Mouse (Mus musculus) embryonic facial prominence, embryonic 10.5 days (tissue): ENCODE measurements around the gene Lmx1a. TPM values are rescaled to one million over a fixed set of nuclear protein-coding genes. Genes with fewer than 3 reads are reported as not detected.

Experiments
- DNase-seq: peaks from one replicate; pipeline ENCODE4 v3.0.0-alpha.2; 2017; ENCODE audit warnings: low spot score
- H3K27ac ChIP-seq: fragments of 300-500 bp; sonication (generic); replicated peaks from 2 replicates; pipeline ENCODE4 v1.5.1; 2016; ENCODE audit warnings: mild to moderate bottlenecking
- H3K27me3 ChIP-seq: fragments of 300-500 bp; sonication (generic); replicated peaks from 2 replicates; pipeline ENCODE4 v1.6.1; 2016; ENCODE audit warnings: low read depth, mild to moderate bottlenecking; ENCODE audit not compliant: poor library complexity, severe bottlenecking
- H3K36me3 ChIP-seq: fragments of 300-500 bp; sonication (generic); replicated peaks from 2 replicates; pipeline ENCODE4 v1.6.1; 2016; ENCODE audit warnings: mild to moderate bottlenecking, moderate library complexity
- H3K4me1 ChIP-seq: fragments of 300-500 bp; sonication (generic); 2 replicates; pipeline ENCODE4 v1.6.1; 2016
- H3K4me3 ChIP-seq: fragments of 300-500 bp; sonication (generic); 2 replicates; pipeline ENCODE4 v1.5.1; 2016; ENCODE audit warnings: mild to moderate bottlenecking, moderate library complexity
- H3K9me3 ChIP-seq: fragments of 300-500 bp; sonication (generic); 2 replicates; pipeline ENCODE4 v1.6.1; 2016; ENCODE audit warnings: mild to moderate bottlenecking
- WGBS: fragments of 180-500 bp; shearing (Covaris S2); methylation state at CpG from one replicate; pipeline ENCODE4 v1.1.7; 2016; 5-methylcytosine and 5-hydroxymethylcytosine counted together
- polyA plus RNA-seq: library from polyadenylated mRNA; unstranded; fragments of >200 nt; fragmentation: Nextera tagmentation; extraction: Ambion mirVana; gene quantifications from 2 replicates; pipeline ENCODE4 v1.2.1, GENCODE M21; 2016

The Lmx1a gene
- polyA plus RNA-seq, 1 experiment from 2014 or later: 2.6 TPM

DNA sequence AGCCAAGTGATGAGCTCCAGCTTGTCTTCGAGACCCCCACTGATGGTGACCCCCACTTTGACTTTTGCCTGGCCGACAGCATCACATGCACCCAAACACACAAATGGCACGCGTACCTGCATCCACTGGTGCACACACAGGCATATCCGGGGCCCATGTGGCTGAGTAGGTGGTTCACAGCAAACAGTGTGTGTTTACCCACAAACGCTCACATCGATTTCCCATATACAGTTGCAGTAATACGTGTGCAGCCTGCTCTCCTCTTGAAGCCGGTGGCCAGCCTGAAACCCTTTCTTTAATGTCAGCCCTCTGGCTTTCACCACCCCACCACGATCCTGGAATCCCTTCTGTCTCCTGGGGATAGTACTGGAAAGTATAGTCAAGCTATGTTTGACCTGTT lies 71.3 kb downstream of the Lmx1a start:
- 86% methylated on average over 10 of the region's 10 CpGs for WGBS
- Histone ChIP-seq H3K4me1 (peaks cover 55% of the 10 kb centered on the region), H3K27ac (0 out of 2 replicates have a peak overlapping the region, but pooled peaks have one; percentile 6), H3K36me3 (no peaks in the 10 kb centered on the region), H3K27me3 (peaks cover 65% of the 10 kb centered on the region), H3K9me3 (no peaks in the 10 kb centered on the region), H3K4me3 (no peak overlapping the region)
- DNase-seq: no peak

DNA sequence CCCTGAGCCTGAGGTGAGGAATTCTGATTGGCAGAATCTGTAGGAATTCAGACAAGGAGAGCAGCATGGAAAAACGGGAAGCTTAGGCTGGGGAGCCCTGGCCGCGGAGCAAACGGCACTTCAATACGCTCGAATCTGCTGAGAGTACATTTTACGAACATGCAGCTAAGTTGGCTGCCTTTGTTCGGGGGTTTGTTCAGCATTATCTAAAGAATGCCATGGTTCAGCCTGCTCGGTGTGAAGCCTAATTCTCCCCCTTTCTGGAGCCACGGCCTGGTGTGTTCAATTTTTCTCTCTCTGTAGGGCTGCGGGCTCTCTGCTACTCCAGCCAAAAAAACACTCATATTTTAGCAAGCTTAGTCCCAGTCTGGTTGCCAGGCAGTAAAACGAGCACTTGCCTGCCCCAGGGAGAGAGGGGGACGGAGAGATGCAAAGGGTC lies 72.8 kb downstream of the Lmx1a start:
- peak overlapping the region; percentile 9; the same call in 1 of the 2 replicates for H3K4me3 ChIP-seq
- H3K27me3 ChIP-seq: peaks cover 50% of the 10 kb centered on the region
- H3K9me3 ChIP-seq: no peaks in the 10 kb centered on the region
- DNase-seq: peak; percentile 22
- H3K4me1 ChIP-seq: peaks cover 52% of the 10 kb centered on the region
- H3K27ac ChIP-seq: peak overlapping the region; percentile 10; the same call in 1 of the 2 replicates
- H3K36me3 ChIP-seq: no peaks in the 10 kb centered on the region
- 11% methylated on average over 13 of the region's 13 CpGs for WGBS

DNA sequence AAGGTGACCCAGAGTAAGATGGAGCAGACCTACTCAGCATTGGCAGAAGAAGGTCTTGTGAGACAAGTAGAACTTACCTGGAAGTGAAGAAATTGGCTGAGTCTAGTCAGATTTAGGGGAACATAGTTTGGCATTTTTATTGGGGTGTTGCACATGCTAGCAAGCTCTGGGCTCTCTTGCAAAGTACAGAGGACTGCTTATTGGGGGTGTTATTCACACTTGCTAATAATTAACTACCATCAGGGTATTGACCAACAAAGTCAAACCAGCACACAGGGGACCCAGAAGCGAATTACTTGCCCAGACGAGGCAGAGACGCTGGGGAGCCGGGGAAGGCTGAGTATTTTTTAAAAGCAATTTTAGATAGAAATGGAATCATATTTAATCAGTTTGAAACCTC lies 77.6 kb downstream of the Lmx1a start:
- Histone ChIP-seq H3K4me1 (peaks cover 24% of the 10 kb centered on the region), H3K27ac (no peak overlapping the region), H3K27me3 (peaks cover 32% of the 10 kb centered on the region), H3K4me3 (no peak overlapping the region), H3K9me3 (no peaks in the 10 kb centered on the region), H3K36me3 (no peaks in the 10 kb centered on the region)
- no peak for DNase-seq
- 88% methylated on average over 4 of the region's 4 CpGs for whole genome bisulfite sequencing

DNA sequence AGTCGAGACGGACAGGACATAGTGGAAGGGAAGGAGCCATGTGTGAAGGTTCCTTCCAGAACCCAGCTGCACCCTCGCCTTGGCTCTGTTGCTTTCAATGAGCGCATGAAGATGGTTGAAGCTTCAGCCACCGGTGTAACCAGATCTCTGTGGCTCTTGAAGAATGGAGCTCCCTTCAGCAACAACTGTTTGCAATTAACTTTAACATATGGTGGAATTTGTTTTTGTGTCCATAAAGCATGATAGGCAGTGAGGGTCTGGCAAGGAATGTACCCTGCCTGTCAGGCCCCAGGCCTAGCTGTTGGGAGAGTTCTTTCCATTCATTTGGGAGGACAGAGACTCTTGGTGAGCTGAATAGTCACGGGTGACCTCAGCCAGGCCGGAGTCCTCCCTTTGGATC lies 81.4 kb downstream of the Lmx1a start:
- no peak overlapping the region for H3K4me3 ChIP-seq
- peak; percentile 36 for DNase-seq
- 66% methylated on average over 7 of the region's 7 CpGs for WGBS
- H3K27me3 ChIP-seq: no peaks in the 10 kb centered on the region
- H3K4me1 ChIP-seq: peaks cover 11% of the 10 kb centered on the region
- H3K9me3 ChIP-seq: no peaks in the 10 kb centered on the region
- no peaks in the 10 kb centered on the region for H3K36me3 ChIP-seq
- H3K27ac ChIP-seq: peak overlapping the region; percentile 7

DNA sequence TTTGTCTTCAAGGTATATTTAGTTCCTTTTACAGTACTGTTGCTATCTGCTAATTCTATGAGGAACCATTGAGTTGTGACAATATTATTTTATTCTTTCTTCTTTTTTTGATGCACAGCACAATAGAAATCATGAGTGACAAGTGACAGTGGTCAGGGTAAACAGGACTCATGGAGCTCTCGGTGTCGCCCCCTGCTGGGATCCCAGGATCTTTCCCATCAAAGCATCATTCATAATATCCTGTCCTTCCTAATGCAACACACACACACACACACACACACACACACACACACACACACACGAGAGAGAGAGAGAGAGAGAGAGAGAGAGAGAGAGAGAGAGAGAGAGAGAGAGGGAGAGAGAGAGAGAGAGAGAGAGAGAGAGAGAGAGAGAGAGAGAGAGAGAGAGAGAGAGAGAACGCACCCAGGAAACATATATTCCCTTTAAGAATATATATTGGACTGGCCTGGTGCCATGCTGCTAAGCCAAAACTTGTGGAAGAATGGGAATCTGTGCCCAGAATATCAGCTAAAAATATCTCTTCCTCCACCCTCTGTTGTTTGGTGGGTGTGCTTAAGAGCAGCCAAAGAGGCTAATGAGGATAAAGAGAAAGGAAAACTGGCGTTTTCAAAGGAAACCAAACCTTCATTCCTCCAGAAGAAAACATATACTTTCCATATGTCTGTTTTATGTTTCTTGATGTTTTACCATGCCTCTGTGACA lies 90.9 kb downstream of the Lmx1a start:
- H3K27ac ChIP-seq: no peak overlapping the region
- H3K36me3 ChIP-seq: no peaks in the 10 kb centered on the region
- no peak for DNase-seq
- WGBS: 78% methylated on average over 4 of the region's 5 CpGs
- no peaks in the 10 kb centered on the region; the same call in 1 of the 2 replicates for H3K27me3 ChIP-seq
- no peak overlapping the region for H3K4me3 ChIP-seq
- H3K4me1 ChIP-seq: peaks cover 3% of the 10 kb centered on the region; the same call in 1 of the 2 replicates
- no peaks in the 10 kb centered on the region for H3K9me3 ChIP-seq

DNA sequence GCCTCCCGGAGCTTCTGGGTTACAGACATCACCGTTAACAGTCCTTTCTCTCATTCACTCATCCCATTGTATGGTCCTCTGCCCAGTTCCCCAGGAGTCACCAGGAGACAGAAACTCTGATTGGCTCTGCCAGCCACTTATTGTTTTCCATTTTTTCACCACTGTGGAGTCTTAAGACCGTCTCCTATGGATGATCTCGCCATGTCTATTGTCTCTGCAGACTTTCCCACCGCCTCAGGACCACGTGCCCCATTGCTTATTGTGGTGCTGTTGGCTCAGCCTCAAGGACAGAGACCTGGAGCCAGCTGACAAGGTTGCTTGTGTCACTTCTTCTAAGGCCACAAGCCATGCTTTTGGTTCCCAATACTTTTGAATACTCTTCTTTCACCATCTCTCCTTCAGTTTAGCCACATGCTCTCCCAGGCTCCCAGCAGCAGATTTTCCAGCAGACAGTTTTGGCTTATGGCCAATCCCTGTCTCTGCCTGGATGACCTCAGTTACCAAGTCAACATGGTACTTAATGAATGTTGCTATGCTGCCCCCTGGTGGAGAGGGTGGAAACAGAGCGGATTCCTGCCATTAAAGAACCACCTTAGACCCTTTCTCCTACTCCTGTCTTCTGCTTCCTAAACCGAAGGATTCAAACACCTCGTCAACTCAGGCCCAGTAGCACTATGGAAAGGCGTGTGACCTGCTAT lies 92.9 kb downstream of the Lmx1a start:
- Histone ChIP-seq H3K4me1 (peaks cover 3% of the 10 kb centered on the region; the same call in 1 of the 2 replicates), H3K27ac (no peak overlapping the region), H3K27me3 (no peaks in the 10 kb centered on the region; the same call in 1 of the 2 replicates), H3K36me3 (no peaks in the 10 kb centered on the region), H3K4me3 (no peak overlapping the region), H3K9me3 (no peaks in the 10 kb centered on the region)
- peak; percentile 76 for DNase-seq
- whole genome bisulfite sequencing: 52% methylated on average over 10 of the region's 10 CpGs

DNA sequence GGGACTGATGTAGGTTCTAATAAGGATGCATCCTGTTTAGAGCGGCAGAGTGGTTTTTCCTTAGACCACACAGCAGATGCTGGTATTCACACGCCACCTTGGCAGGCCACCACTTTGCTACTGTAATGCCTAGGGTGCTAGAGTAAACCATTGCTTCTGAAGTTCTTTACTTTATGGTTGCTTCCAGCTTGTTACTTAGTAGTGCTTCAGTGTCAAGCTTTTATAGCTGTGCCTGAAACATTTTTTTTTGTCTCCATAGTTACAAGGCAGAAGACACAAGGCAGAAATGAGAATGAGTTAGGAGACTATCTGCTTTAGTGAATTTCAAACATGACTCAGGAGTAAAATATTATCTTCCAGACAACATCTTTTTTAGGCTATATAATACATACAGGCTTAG lies 95.0 kb downstream of the Lmx1a start:
- no peak overlapping the region for H3K27ac ChIP-seq
- no peak overlapping the region for H3K4me3 ChIP-seq
- DNase-seq: no peak
- H3K27me3 ChIP-seq: no peaks in the 10 kb centered on the region; the same call in 1 of the 2 replicates
- no peaks in the 10 kb centered on the region for H3K36me3 ChIP-seq
- WGBS: 86% methylated on average over 2 of the region's 2 CpGs
- H3K4me1 ChIP-seq: peaks cover 10% of the 10 kb centered on the region
- no peaks in the 10 kb centered on the region for H3K9me3 ChIP-seq

DNA sequence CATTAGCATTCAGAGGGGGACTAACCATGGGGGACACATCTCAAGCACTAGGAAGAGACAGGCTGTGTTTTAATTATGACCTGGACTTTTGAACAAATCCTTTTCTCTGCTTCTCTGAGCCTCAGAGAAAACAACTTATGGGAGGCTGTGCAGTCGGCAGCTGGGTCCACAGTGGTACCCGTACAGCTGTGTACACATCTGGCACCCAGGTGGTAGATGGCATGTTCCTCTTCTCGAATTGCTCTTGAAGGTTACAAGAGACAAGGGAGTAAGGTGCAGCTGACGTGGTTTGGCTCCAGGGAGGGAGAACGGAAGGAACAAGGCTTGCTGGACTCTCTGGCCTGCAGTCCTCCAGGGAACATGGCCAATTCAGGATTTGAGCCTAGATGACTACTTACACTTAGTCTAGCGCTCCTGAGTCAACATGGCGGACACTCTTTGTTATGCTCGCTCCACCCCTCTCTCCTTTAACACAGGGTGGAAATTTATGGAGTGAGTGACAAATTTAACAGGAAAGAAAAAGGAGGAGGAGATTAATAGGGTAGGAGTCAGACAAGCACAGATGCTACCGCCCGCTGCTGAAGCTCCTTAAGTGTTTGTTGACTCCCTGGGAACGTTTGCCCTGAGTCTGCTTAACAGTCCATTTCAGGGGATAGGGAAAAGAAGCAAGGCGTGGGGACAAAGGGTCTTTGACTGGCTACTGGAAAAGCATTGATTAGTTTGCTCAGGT lies 99.8 kb downstream of the Lmx1a start:
- Histone ChIP-seq H3K9me3 (no peaks in the 10 kb centered on the region), H3K27ac (no peak overlapping the region), H3K36me3 (no peaks in the 10 kb centered on the region), H3K4me1 (peaks cover 12% of the 10 kb centered on the region), H3K27me3 (0 out of 2 replicates have a peak, but pooled peaks cover 10% of the 10 kb centered on the region), H3K4me3 (no peak overlapping the region)
- WGBS: 64% methylated on average over 12 of the region's 12 CpGs
- peak; percentile 45 for DNase-seq

DNA sequence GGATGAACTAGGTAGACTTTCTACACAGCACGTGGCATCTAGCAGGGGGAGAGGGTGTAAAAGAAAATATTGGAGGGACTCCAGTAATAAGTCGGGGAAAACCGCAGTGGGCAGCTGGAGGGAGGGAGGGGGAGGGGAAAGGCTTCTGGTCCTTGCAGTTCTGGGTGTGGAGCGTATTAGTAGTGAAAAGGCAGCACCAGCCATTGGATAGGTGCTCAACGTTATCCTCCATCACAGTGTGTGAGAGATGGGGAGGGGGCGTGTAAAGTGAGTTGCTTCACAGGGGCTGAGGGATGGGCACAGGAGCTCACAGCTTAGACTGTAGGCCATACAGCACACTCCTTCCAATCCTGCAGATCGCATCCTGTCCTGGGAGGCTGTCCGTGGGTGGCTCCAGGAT lies 100.4 kb downstream of the Lmx1a start:
- H3K36me3 ChIP-seq: no peaks in the 10 kb centered on the region
- DNase-seq: no peak
- H3K4me3 ChIP-seq: no peak overlapping the region
- H3K27ac ChIP-seq: no peak overlapping the region
- no peaks in the 10 kb centered on the region for H3K9me3 ChIP-seq
- peaks cover 12% of the 10 kb centered on the region for H3K4me1 ChIP-seq
- WGBS: 77% methylated on average over 8 of the region's 8 CpGs
- 0 out of 2 replicates have a peak, but pooled peaks cover 10% of the 10 kb centered on the region for H3K27me3 ChIP-seq

DNA sequence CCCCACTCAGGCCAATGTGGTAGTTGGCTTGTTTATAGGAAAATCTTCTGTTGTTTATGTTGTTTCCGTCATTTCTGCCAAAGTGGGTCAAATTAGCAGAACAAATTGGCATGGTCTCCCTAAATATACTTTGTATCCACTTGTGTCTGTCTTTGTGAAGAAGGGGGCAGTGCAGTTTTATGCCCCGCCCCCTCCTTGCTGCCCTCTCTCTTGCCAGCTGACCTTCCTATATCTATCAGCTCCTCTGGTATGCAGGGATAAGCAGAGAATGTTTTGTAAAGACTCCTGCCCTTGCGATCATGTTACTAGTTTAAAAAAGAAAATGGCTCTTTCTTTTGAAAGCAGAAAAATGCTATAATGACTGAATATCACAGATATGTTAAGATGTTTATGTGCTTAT lies 101.7 kb downstream of the Lmx1a start:
- Histone ChIP-seq H3K4me3 (no peak overlapping the region), H3K36me3 (no peaks in the 10 kb centered on the region), H3K27me3 (0 out of 2 replicates have a peak, but pooled peaks cover 10% of the 10 kb centered on the region), H3K27ac (no peak overlapping the region), H3K9me3 (no peaks in the 10 kb centered on the region), H3K4me1 (peaks cover 12% of the 10 kb centered on the region)
- no peak for DNase-seq
- WGBS: 78% methylated on average over 3 of the region's 3 CpGs

DNA sequence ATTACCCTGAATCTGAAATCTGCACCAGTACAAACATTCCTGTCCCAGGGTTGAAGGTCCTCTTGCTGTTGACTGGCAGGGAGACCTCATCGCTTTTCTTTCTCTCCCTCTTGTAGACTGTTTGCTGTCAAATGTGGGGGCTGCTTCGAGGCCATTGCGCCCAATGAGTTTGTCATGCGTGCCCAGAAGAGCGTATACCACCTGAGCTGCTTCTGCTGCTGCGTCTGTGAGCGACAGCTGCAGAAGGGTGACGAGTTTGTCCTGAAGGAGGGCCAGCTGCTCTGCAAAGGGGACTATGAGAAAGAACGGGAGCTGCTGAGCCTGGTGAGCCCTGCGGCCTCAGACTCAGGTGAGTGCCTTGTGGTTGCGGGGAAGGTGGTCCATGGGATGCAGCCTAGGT lies 102.2 kb downstream of the Lmx1a start:
- 0 out of 2 replicates have a peak, but pooled peaks cover 10% of the 10 kb centered on the region for H3K27me3 ChIP-seq
- H3K27ac ChIP-seq: no peak overlapping the region
- 80% methylated on average over 11 of the region's 11 CpGs for WGBS
- no peaks in the 10 kb centered on the region for H3K36me3 ChIP-seq
- no peak overlapping the region for H3K4me3 ChIP-seq
- DNase-seq: no peak
- H3K9me3 ChIP-seq: no peaks in the 10 kb centered on the region
- H3K4me1 ChIP-seq: peaks cover 12% of the 10 kb centered on the region

DNA sequence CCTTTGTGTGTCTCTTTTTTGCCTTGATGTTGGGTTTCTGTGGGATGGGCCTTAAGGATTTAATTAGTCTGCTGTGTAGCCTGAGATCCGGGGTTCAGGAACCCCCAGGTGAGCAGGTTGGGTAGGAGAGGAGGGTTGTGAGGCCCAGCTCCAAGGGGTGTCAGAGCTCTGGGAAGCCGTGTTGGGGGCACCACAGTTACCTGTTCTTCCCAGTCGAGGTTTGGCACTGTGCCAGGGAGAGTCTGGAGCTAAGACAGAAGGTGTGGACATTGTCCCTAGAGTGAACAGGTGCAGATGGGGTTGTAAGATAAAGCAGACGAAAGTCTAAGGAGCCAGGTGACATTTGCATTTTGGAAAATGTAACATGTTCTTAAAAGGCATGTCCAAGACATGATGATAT lies 112.9 kb downstream of the Lmx1a start:
- Histone ChIP-seq H3K27ac (no peak overlapping the region), H3K9me3 (no peaks in the 10 kb centered on the region), H3K36me3 (no peaks in the 10 kb centered on the region), H3K27me3 (peaks cover 69% of the 10 kb centered on the region), H3K4me1 (peaks cover 27% of the 10 kb centered on the region), H3K4me3 (no peak overlapping the region)
- WGBS: 43% methylated on average over 4 of the region's 4 CpGs
- DNase-seq: no peak
